Mouse (Mus musculus) megakaryocyte, adult 5-6 weeks (primary cell): ENCODE data around the gene Adamtsl4. TPM values are rescaled to one million over a fixed set of nuclear protein-coding genes. Genes with fewer than 3 reads are reported as not detected.
"Not testable (repeated sequence)": the region's sequence is repeated elsewhere in the genome, so short reads cannot be mapped to it uniquely, and the experiment has no call there.

Experiments
- ATAC-seq: 2 replicates; pipeline ENCODE4 v1.8.0; 2016; ENCODE audit warnings: mild to moderate bottlenecking, inconsistent platforms; ENCODE audit not compliant: poor library complexity, severe bottlenecking
- total RNA-seq, 2 experiments: library from RNA; stranded (forward) in 1 of 2; stranded (reverse) in 1 of 2; fragments of 153-499, 151-499 nt in 1 of 2; fragments of 221-1000, 200-1000 nt in 1 of 2; gene quantifications; 2 replicates each; pipeline versions ENCODE4 v1.2.3 to v1.2.4; 2015 to 2017

Adamtsl4 gene
- total RNA-seq, 2 experiments from 2014 or later = 0.59 to 0.85 TPM

GRCm38 (mm10) chr3:95677420-95678090, 10.2 kb downstream of the Adamtsl4 start:
- no peak for ATAC-seq

DNA sequence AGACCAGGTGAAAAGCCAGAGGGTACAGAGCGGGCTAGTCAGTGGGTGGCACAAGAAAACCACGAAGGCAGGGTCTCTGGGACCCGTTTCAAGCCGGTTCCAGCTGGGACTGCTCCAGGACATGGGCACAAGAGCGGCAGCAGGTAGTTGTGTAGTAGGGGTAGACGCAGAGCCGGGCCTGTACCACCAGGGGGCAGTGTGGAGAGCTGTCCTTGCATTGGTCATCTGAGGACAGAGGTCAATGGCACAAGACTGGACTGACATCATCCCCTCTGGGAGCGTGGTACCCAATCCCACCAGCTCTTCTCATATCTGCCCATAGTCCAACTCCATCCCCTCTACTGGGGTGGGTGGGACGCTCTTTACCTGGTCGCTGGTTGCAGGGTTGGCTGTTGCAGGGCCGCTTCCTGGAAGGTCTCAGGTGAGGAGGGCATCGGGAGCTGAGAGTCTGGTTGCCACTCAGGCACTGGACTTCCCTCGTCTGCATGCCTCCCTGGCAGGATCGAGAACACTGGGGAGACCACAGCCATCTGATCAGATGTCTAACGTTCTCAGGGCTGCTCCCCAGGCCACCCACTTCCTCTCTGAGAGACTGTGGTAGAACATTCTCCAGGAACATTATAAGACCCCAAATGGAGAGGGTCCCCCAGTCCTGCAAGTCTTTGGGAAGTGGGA, 10.8 kb downstream of the Adamtsl4 start:
- ATAC-seq = peak; percentile 45

GRCm38 (mm10) chr3:95675301-95676092, 12.2 kb downstream of the Adamtsl4 start:
- ATAC-seq = peak; percentile 30

DNA sequence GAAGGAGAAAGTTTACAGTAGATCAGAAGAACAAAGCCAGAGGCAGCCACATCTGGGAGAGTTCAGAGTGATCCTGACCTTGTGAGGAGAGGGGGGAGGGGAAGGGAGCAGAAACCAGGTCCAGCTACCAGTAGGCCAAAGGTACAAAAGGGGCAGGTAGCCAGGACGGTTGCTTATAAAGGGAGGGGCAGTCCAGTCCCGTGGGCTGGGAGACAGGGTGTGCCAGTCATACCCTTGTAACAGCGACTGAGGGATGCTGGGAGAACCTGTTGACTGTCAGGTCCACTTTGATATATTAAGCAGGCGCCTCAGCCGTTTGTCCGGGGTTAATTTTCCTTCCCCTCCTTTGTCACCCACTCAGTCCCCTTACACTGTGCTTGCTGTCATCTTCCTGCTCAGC, 12.9 kb downstream of the Adamtsl4 start:
- no peak for ATAC-seq

- ATAC-seq = peak; percentile 69
Observed at GRCm38 (mm10) chr3:95674236-95674635, 13.5 kb downstream of the Adamtsl4 start.

- peak; percentile 39 for ATAC-seq
Observed at GRCm38 (mm10) chr3:95673707-95674211, 14.0 kb downstream of the Adamtsl4 start.

DNA sequence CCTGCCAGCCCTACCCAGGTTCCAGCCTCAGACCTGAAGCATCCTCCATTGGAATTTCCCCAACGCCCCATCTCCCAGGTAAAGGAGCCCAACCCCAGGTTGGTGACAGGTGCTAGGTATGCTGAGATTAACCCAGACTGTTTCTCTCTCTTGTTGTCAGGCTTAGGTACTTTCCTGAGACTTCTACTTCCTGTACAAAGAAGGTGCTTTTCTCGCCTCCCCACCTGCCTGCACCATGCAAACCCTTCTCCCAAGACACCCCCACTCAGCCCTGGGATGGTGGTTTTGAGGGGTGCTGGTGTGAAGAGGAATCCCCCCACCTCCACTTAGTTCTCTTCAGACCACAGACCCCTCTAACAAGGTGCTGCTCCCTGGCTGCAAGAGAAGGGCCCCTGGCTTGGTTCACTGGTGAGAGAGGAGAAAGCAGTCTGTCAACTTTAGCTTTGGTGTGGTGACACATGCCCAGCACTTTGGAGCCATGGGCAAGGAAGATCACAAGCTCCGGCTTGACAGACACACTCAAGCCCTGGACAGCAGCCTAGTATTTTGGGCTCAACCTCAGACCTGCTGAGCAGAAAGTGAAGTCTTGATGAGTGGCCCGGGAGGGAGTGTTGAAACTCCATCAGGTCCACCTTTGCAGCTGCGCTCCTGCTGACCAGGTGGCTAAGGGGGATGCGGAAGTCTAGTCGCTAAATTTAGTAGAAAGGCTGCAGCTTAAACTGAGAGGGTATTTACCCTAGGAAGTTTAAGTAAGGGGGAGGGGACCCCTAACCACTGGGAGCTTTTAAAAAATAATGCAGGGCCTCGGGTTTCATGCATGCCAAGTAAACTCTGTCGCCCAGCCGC, 14.6 kb downstream of the Adamtsl4 start:
- no peak for ATAC-seq

DNA sequence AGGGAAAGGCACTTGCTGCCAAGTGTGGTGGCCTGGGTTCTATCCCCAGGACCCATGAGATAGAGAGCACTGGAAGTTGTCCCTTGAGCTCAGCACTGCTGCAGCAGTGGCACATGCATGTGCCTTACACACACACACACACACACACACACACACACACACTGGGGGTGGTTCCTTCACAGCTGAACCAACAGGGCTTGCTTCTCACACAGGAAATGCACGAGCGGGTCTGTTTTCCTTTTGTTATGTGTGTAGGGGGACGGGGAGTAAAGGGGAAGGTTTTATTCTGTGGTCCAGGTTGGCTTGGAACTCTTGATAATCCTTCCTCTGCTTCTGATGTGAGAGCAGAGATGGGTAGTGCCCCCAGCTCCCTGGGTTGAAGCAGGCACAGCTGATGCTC, 15.3 kb downstream of the Adamtsl4 start:
- ATAC-seq = no peak

- no peak for ATAC-seq
Observed at GRCm38 (mm10) chr3:95671201-95671600, 16.5 kb downstream of the Adamtsl4 start.

DNA sequence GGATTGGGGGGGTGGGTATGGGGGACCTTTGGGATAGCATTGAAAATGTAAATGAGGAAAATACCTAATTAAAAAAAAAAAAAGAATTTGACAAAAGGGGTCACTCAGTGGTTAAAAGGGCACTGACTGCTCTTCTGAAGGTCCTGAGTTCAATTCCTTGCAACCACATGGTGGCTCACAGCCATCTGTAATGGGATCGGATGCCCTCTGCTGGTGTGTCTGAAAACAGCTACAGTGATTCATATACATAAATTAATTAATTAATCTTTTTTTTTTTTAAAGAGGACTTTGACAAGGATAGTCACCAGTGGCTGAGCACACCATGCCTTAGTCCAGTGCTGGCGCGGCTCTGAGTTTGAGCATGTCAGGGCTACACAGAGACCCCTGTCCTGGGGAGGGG, 17.3 kb downstream of the Adamtsl4 start:
- not testable (repeated sequence) for ATAC-seq

GRCm38 (mm10) chr3:95669309-95669665, 18.4 kb downstream of the Adamtsl4 start:
- ATAC-seq = peak; percentile 16

GRCm38 (mm10) chr3:95668589-95669308, 19.0 kb downstream of the Adamtsl4 start:
- peak; percentile 56 for ATAC-seq

GRCm38 (mm10) chr3:95668026-95668425, 19.7 kb downstream of the Adamtsl4 start:
- no peak for ATAC-seq

DNA sequence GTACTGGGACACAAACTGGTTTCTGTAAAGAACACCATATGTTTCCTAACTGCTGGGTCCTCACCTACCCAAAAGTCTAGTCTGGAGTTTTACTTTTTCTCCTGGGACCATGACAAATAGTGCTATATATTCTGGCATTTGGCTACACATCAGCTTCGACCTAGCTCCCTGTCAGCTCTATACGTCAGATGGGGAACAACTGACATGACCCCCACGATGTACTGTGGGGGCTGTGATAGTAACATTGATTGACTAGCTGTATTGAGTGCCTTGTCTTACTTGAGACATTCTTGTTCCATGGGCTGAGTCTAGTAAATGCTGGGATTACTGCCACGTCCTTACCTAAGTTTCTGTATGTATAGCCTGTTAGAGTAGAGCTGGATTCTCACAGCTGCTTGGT, 20.2 kb downstream of the Adamtsl4 start:
- no peak for ATAC-seq

DNA sequence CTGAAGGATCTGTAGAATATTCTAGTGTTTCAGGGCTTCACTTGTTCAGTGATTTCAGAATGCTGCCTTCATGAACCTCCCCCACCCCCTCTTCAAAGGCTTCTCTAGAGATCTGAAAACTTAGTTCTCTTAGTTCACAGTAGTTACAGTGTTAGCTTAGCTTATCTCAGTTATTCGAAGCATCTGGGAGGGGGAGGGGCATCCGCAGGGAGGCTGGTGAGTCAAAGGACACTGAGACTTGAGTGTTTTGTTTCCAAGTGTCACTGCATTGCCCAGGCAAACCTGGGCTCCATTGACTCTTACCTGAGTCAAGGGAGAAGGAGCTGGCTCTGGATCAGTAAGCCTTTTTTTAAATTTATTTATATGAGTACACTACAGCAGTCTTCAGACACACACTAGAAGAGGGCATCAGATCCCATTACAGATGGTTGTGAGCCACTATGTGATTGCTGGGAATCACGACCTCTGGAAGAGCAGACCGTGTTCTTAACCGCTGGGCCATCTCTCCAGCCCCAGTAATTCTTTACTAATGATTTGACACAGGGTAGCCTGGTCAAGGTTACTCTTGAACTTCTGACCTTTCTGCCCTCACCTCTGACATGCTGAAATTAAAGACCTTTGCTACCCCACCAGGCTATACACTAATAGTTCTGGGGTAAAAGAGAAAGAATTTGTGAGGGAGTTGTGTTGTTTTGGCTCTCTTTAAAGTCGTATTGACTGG, 21.4 kb downstream of the Adamtsl4 start:
- no peak for ATAC-seq

GRCm38 (mm10) chr3:95664940-95665352, 22.8 kb downstream of the Adamtsl4 start:
- ATAC-seq = no peak

DNA sequence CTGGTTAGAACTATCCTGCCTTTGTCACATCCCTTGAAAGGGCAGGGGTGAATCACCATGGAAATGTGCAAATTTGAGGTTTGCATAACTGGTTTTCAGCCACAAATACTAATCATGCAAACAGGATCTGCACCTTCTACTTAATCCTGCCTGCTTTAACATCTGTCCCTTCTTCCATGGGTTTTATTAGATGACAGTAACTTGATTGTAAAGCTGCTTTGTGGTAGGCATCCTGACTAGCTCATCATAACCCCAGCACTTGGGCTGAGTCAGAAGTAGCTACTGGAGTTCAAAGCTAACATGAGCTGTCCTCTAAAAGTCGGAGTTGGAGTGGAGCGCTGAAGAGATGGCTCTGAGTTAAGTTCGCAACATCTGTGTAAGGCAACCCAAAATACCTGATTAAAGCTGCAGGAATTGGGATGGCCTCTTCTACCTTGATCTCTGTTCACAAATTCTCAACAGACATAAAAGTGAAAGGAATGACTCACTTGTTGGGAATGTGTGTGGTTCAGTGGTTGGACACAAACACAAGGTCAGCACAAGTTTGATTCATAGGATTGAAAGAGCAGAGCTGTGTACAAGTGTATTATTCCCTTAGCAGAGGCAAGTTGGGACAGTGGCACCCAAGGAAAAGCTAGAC, 23.6 kb downstream of the Adamtsl4 start:
- no peak for ATAC-seq

GRCm38 (mm10) chr3:95663486-95663885, 24.2 kb downstream of the Adamtsl4 start:
- no peak for ATAC-seq
